Mouse (Mus musculus) bone marrow, adult 2 months (tissue): ENCODE measurements around the gene Gm2115. TPM values are rescaled to one million over a fixed set of nuclear protein-coding genes. Genes with fewer than 3 reads are reported as not detected.

Experiments used
- H3K27ac ChIP-seq: fragments of 200-500 bp; 2 replicates; pipeline ENCODE4 v1.5.1; 2012; ENCODE audit warnings: low read depth, mild to moderate bottlenecking, control low read depth, inconsistent platforms, low read length; ENCODE audit not compliant: control insufficient read depth, poor library complexity, insufficient read depth
- H3K4me1 ChIP-seq: fragments of 200-500 bp; 2 replicates; pipeline ENCODE4 v1.6.1; 2011; ENCODE audit warnings: low read length; ENCODE audit not compliant: control insufficient read depth, insufficient read depth
- H3K4me3 ChIP-seq: fragments of 200-500 bp; replicated peaks from 2 replicates; pipeline ENCODE3; 2011; ENCODE audit warnings: mild to moderate bottlenecking, low read depth, low read length, control low read depth; ENCODE audit not compliant: control insufficient read depth
- CTCF ChIP-seq: fragments of 200-500 bp; IDR thresholded peaks from 2 replicates; pipeline ENCODE4 v1.5.1; 2011; ENCODE audit warnings: low read length, control low read depth; ENCODE audit not compliant: control insufficient read depth, insufficient read depth
- POLR2A ChIP-seq: fragments of 200-500 bp; IDR thresholded peaks from 2 replicates; pipeline ENCODE4 v1.6.1; 2011; ENCODE audit warnings: low read depth, mild to moderate bottlenecking, control low read depth, low read length, borderline replicate concordance; ENCODE audit not compliant: control insufficient read depth
- WGBS: fragments of 180-500 bp; shearing (Covaris S2); methylation state at CpG from one replicate; pipeline ENCODE4 v1.1.7; 2018; 5-methylcytosine and 5-hydroxymethylcytosine counted together
- polyA plus RNA-seq: library from polyadenylated mRNA; stranded (reverse); fragments of >200 nt; gene quantifications from 2 replicates; pipeline ENCODE4 v1.2.4, GENCODE M21; 2011; ENCODE audit warnings: low replicate concordance; ENCODE audit not compliant: missing spikeins, insufficient read depth, insufficient read length

Gene Gm2115
- 2.3 TPM in 1 of 2 replicates, not detected in the other for polyA plus RNA-seq

DNA sequence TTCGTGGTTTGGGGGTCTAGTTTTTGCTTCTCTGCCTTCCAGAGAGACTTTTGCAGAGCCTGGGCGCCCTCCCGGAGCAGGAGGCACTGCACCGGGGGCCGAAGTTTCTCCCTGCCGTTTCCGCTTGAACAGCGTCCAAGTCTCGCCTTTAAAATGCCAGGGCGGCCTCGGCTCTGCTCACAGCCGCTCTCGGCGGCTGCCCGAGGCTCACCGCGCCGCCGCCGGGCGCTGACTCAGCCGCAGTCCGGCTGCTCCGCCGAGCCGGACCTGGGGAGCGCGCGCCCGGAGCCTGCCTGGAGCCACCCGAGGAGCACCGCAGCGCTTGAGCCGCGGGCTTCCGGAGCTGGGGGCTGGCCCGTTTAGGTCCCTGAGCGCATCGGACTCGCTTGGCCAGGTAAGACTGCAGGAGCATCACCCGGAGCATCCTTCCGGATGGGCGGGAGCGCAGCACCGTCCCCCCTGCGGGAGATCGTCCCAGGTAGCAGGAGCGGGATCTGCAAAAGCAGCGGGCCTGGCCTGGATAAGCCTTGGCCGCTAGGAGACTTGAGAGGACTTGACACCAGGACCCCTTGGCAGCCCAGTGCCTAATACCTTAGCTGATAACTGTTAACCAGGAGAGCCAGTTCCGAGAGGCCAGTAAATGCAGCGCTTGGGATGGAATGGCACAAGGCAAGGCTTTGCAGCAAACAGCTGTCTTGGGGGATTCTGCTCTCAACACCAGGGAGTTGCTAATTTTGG is at the start of gene Gm2115:
Gene Gm2115 (plus strand): TSS at position 159 of the 738 bp plus-strand sequence.
- 2% methylated on average over 52 of the region's 52 CpGs for WGBS
- Histone ChIP-seq H3K27ac (no peak within 1 kb of the TSS), H3K4me1 (no peaks in the 10 kb centered on the region), H3K4me3 (no peak within 1 kb of the TSS)
- TF ChIP-seq POLR2A, result no peak
- TF ChIP-seq CTCF, result no peak

DNA sequence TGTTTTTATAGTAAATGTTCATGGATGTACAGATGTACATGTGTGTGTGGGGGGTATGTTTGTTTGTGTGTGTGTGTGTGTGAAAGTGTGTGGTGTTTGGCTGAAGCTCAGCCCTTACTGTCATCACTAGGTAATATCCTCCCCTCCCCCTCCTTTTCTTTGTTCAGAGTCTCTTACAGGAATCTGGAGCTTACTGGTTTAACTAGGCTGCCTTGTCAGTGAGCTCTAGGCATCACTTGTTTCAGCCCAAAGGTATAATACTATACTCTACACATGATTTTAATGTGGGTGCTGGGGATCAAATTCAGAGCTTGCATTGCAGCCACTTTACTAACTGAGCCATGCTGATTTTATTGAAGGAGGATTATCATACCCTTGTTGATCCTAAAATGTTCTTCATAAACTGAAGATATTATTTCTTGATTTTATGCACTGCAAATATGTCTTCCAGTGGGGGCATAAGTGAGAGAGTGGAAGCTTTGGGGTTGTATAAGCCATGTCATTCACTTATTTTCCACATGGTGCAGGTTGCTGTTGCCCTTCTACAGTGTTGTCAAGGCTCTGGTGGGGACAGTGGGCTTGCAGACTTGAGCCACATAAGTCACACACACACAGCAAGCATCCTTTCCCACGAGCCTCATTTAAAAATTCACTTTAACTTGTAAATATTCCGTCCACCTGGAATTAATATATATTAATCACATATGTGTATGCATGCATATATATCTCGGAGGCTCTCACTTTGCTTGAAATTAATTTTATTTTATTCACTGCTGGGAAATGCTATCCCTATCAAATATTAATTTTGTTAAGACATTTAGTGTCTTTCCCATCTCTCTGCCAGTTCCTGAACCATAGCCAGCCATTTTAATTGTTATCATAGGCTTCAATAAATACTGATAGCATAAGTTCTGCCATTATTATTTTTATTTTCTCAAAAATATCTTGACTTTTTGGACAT is 45.0 kb upstream of the Gm2115 start:
- Histone ChIP-seq H3K4me1 (no peaks in the 10 kb centered on the region), H3K27ac (no peak overlapping the region), H3K4me3 (no peak overlapping the region)
- 54% methylated on average over 3 of the region's 3 CpGs for WGBS
- TF ChIP-seq CTCF (no peak), POLR2A (no peak)

DNA sequence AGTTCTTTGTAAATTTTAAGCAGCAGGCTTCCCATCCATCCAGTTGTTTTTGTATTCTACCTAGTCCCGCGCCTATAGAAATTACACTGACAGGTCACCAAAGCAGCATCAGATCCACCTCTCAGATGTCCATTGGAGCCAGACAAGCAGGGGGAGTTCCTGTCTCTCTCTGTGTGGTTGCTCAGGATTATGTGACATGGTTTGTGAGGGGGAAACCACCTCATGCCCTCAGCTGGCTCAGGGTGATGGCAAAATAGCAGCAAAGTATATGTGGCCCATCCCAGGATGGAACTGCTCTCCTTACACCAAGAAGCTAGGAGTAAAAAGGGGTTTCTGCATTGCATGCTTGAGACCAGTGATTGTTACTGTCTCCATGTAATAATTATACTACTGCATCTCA is 42.3 kb upstream of the Gm2115 start:
- TF ChIP-seq CTCF, result no peak
- no peak for TF ChIP-seq POLR2A
- no peak overlapping the region for H3K4me3 ChIP-seq
- H3K27ac ChIP-seq, result no peak overlapping the region
- H3K4me1 ChIP-seq, result no peaks in the 10 kb centered on the region
- 88% methylated on average over 2 of the region's 2 CpGs for WGBS

DNA sequence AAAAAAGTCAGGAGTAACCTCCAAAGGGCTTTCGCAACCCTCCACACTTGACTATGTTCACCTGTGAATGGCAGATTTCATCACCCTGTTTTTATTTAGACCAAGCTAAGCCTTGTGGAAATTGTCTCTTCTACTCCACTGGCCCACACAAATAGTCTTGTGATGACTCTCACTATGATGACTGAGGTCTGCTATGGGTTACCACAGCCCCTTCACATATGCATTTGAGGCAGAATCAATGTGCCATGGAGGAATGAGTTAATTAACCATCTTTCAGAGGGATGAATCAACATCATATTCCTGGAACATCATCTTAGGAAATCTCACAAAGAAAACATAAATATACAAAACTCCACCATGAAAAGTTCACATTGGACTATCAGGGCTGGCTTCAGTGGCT is 25.6 kb upstream of the Gm2115 start:
- no peak overlapping the region for H3K27ac ChIP-seq
- 78% methylated on average over 1 of the region's 1 CpGs for WGBS
- H3K4me3 ChIP-seq, result no peak overlapping the region
- TF ChIP-seq CTCF, result no peak
- TF ChIP-seq POLR2A, result no peak
- no peaks in the 10 kb centered on the region for H3K4me1 ChIP-seq

DNA sequence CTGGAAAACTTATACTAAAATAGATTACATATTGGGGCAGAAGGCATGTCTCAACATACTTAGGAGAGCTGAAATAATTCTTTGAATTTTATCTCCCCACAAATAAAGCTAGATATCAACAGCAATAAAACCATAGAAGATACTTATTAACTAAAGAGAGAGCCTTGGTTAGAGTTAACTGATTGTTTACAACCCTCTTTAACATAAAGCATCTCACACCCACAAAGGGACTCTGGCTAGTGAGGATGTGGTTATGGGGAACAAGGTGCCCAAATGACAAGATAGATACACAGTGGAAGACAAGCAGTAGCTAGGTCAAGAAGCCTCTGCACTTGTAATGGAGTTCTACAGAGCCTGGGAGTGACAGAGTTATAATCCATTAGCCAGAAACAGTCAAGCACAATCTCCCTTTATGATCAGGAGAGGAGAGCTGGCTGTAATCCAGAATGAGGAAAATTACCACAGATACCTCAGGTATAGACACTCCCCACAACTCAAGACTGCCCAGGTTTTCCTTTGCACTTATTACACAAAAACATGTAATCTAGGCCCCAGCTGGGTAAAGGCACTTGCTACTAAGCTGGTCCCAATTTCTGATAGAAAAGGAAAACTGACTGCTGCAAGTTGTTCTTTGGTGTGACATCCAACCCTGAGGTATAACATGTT is 10.1 kb upstream of the Gm2115 start:
- no peak overlapping the region for H3K4me3 ChIP-seq
- no peaks in the 10 kb centered on the region for H3K4me1 ChIP-seq
- TF ChIP-seq CTCF, result no peak
- no peak for TF ChIP-seq POLR2A
- H3K27ac ChIP-seq, result no peak overlapping the region

DNA sequence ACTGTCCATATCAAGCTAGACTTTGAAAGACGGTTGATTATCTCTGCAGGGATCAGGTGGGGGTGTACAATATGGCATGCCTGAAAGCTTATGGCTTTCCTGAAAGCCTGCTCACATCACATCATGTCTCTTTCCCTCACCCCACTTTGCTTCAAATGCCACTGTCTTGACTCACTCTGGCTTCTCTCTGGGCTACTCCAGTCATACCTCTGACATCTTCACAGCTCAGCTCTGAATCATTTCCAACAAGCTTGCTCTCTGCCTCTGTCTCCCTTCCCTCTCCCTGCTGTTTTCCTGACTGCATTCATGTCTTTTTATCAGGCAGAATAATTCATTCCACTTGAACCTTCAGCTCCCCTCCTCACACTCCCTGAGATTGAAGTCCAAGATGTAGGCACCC is 7.4 kb upstream of the Gm2115 start:
- Histone ChIP-seq H3K4me1 (no peaks in the 10 kb centered on the region), H3K4me3 (no peak overlapping the region), H3K27ac (no peak overlapping the region)
- 54% methylated on average over 1 of the region's 1 CpGs for WGBS
- TF ChIP-seq CTCF, result no peak
- TF ChIP-seq POLR2A, result no peak

DNA sequence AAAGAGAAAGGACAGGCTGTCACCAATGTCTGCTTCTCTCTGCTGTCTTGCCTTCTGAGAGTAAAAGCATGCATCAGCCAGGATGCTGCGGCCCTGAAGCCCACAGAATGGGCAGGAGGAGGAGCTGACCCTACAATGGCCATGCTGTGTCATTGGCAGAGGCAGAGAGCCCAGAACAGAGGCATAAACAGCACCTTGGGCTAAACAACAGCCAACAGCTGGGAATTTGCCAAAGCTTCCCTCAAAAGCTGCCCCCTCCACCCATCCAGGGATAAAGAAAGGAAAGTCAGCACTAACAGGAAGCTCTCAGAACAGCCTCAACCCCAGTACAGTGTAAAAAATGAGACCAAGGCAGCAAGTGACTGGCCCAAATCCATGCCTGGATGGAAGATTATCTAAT is 6.3 kb upstream of the Gm2115 start:
- 29% methylated on average over 1 of the region's 1 CpGs for WGBS
- Histone ChIP-seq H3K4me3 (no peak overlapping the region), H3K27ac (no peak overlapping the region), H3K4me1 (no peaks in the 10 kb centered on the region)
- TF ChIP-seq CTCF (no peak), POLR2A (no peak)

DNA sequence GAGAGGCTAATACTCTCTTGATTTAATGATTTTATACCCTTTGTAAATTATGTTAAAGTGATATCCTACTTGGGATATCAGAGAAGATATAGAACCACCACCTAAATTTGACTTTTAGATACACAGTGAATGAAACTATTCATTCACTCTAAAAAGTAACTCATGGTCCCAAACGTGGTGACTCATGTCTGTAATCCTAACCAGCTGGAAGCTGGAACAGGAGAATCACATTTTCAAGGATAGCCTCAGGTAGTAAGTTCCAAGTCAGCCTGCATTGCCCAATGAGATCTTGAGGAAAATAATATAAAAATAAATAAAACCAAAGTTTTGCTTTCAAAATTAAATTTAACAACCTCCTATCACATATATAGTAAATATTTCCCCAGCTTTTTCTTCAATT is 2.6 kb upstream of the Gm2115 start:
- Histone ChIP-seq H3K4me1 (no peaks in the 10 kb centered on the region), H3K27ac (no peak overlapping the region), H3K4me3 (no peak overlapping the region)
- TF ChIP-seq CTCF (no peak), POLR2A (no peak)
- WGBS, result 34% methylated on average over 1 of the region's 1 CpGs
